Mouse (Mus musculus): Measurements from ENCODE around the gene Dtd1.

DNA sequence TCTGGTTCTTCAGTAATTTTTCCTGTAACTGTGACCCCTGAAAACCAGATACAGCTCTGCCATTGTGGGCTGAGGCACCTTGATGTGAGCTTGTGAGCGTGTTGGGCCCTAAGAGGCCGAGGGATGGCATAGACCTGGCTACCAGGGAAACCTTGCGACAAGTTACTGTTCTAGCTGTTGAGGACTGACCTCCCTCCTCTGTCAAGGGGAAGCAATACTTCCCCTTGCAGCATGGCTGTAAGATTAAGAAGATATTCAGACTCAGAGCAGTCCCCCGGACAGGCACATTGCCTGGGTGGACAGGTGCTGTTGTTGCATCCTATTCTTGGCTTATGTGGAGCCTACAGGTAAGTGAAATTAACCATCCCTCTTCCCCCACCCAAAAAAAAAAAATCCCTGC is 172.1 kb downstream of the Dtd1 start:
- TF ChIP-seq EP300 (optimal IDR thresholded peaks at IDR 0.05) (no peak), CTCF (IDR thresholded peaks at IDR 0.05; ENCODE audit: low read depth) (no peak)
